In the genomic region with DNA sequence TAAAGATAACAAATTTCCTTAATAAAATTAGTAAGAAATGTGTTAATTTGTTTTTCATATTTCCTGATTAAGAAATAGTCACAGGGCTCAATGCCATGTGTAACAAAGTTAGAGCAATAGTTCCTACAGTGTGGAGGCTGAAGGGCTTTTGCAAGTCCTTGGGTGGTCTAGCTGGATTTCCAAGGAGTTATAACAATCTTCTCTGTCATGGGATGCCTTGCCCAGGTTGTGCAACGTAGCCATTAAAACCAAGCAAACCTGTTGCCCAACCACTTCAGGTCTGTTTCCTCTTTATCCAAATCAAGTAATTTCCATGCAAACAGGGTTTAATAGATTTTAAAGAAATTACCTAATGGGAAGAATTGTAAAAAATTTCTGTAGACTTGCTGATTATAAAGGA, we compare ENCODE assay signal across 14 mouse cellular contexts.
"Had no signal": no experiment of that assay in that cellular context is flagged by ENCODE, and none has a peak within 500 bp of the region (broad histone marks: within the 10 kb centered on the region; RNA-seq: fewer than 3 reads in every experiment).

No protein-coding gene starts in this region.

- ATAC-seq: intestine, embryonic 15.5 days had no signal

- H3K4me3 ChIP-seq: intestine, embryonic 15.5 days; layer of hippocampus, adult 2 months; left cerebral cortex, adult 2 months; limb, embryonic 12.5 days; midbrain, embryonic 10.5 days; neural tube, embryonic 13.5 days had no signal

- DNase-seq: kidney, adult 18-20 months; kidney, postnatal 10 days; kidney, postnatal 4 days; lung, embryonic 14.5 days; midbrain, embryonic 14.5 days; thymus, postnatal 4 days had no signal

- H3K27ac ChIP-seq: intestine, embryonic 15.5 days; layer of hippocampus, adult 2 months; left cerebral cortex, adult 2 months; limb, embryonic 12.5 days; liver, embryonic 14.5 days; midbrain, embryonic 10.5 days; neural tube, embryonic 13.5 days; stomach, postnatal 0 days had no signal
